In genomic region chr4:82504015-82504283, GRCm38 (mm10) we compare ENCODE assay signal across 8 mouse cellular contexts.
A peak's percentile ranks its signal among the peaks of the same experiment; 100 is the strongest.
DNase-seq lines count a peak whose midpoint lies in the region; ATAC-seq and TF ChIP-seq lines count a peak whose summit lies in the region.

No protein-coding gene starts in this region.

- H3K9ac ChIP-seq in neural tube, embryonic 11.5 days (ENCODE audit: low read length): peak overlapping the region; percentile 93
- peak overlapping the region; percentile 81 for H3K9ac ChIP-seq in liver, embryonic 11.5 days (ENCODE audit: low read depth, low read length)
- H3K9ac ChIP-seq in stomach, postnatal 0 days (ENCODE audit: low read length): peak overlapping the region; percentile 98

- peak overlapping the region; percentile 80 for H3K4me3 ChIP-seq in cerebellum, adult 2 months (replicated peaks; ENCODE audit: insufficient read depth, low read depth, low read length)
- peak overlapping the region; percentile 85 for H3K4me3 ChIP-seq in neural tube, embryonic 11.5 days (ENCODE audit: low read depth, low read length)
- peak overlapping the region; percentile 73 for H3K4me3 ChIP-seq in liver, embryonic 11.5 days (ENCODE audit: low read depth, low read length)
- H3K4me3 ChIP-seq in stomach, postnatal 0 days (ENCODE audit: low read depth, low read length): peak overlapping the region; percentile 98

- H3K4me2 ChIP-seq in neural tube, embryonic 11.5 days (ENCODE audit: low read depth): peak overlapping the region; percentile 93
- H3K4me2 ChIP-seq in liver, embryonic 11.5 days: peak overlapping the region; percentile 70
- H3K4me2 ChIP-seq in stomach, postnatal 0 days (replicated peaks; ENCODE audit: low read depth): peak overlapping the region; percentile 93

- no peaks in the 10 kb centered on the region for H3K36me3 ChIP-seq in neural tube, embryonic 11.5 days (ENCODE audit: control insufficient read depth, insufficient read depth, low read length)
- no peaks in the 10 kb centered on the region for H3K36me3 ChIP-seq in liver, embryonic 11.5 days (ENCODE audit: control insufficient read depth, insufficient read depth, low read length)
- no peaks in the 10 kb centered on the region for H3K36me3 ChIP-seq in stomach, postnatal 0 days (ENCODE audit: control insufficient read depth, insufficient read depth, low read length)

- no peaks in the 10 kb centered on the region for H3K27me3 ChIP-seq in cerebellum, adult 2 months (ENCODE audit: control insufficient read depth, insufficient read depth, low read length)
- H3K27me3 ChIP-seq in neural tube, embryonic 11.5 days (ENCODE audit: control insufficient read depth, insufficient read depth, low read length): no peaks in the 10 kb centered on the region
- peaks cover 53% of the 10 kb centered on the region for H3K27me3 ChIP-seq in liver, embryonic 11.5 days (replicated peaks; ENCODE audit: control insufficient read depth, insufficient read depth, low read length)
- H3K27me3 ChIP-seq in stomach, postnatal 0 days (ENCODE audit: control insufficient read depth, insufficient read depth, low read length): no peaks in the 10 kb centered on the region

- H3K27ac ChIP-seq in cerebellum, adult 2 months (ENCODE audit: insufficient read depth, low read length): peak overlapping the region; percentile 76
- H3K27ac ChIP-seq in neural tube, embryonic 11.5 days (ENCODE audit: low read depth, low read length): peak overlapping the region; percentile 98
- peak overlapping the region; percentile 97 for H3K27ac ChIP-seq in liver, embryonic 11.5 days (ENCODE audit: low read depth, low read length)
- H3K27ac ChIP-seq in stomach, postnatal 0 days (replicated peaks): peak overlapping the region; percentile 100

- no peaks in the 10 kb centered on the region for H3K9me3 ChIP-seq in neural tube, embryonic 11.5 days (ENCODE audit: control insufficient read depth, low read length)
- no peaks in the 10 kb centered on the region for H3K9me3 ChIP-seq in liver, embryonic 11.5 days (ENCODE audit: control insufficient read depth, low read length)
- no peaks in the 10 kb centered on the region for H3K9me3 ChIP-seq in stomach, postnatal 0 days (ENCODE audit: control insufficient read depth, low read length)

- no peak for TF ChIP-seq EP300 in stomach, postnatal 0 days (optimal IDR thresholded peaks at IDR 0.05)

- WGBS in cerebellum, adult 2 months: under 1% methylated on average over 10 of the region's 10 CpGs
- WGBS in neural tube, embryonic 11.5 days: 2% methylated on average over 10 of the region's 10 CpGs
- 2% methylated on average over 10 of the region's 10 CpGs for WGBS in liver, embryonic 11.5 days
- under 1% methylated on average over 10 of the region's 10 CpGs for WGBS in stomach, postnatal 0 days

- no peak for TF ChIP-seq POLR2A in cerebellum, adult 2 months (IDR thresholded peaks at IDR 0.05; ENCODE audit: borderline replicate concordance, insufficient read depth, low read length)

- no peak for DNase-seq in cerebellum, adult 2 months
- no peak for DNase-seq in cerebellum, adult 9-11 months
- no peak for DNase-seq in neural tube, embryonic 11.5 days (ENCODE audit: low spot score)
- no peak for DNase-seq in neural tube, embryonic 10.5 days (ENCODE audit: extremely low spot score, low spot score)
- no peak for DNase-seq in liver, embryonic 11.5 days (ENCODE audit: low spot score)
- no peak for DNase-seq in stomach, postnatal 0 days (ENCODE audit: low spot score)
- DNase-seq in natural killer cell, adult 2 months (ENCODE audit: low spot score in 2 of 2): no peak
- DNase-seq in urinary bladder, postnatal 4 days (ENCODE audit: low spot score in 2 of 2): no peak

- no peak for ATAC-seq in neural tube, embryonic 11.5 days (ENCODE audit: insufficient read depth, low FRiP score, low TSS enrichment)
- no peak for ATAC-seq in liver, embryonic 11.5 days (replicated peaks; ENCODE audit: low FRiP score)
- ATAC-seq in stomach, postnatal 0 days (ENCODE audit: low FRiP score, low TSS enrichment): no peak

- H3K4me1 ChIP-seq in cerebellum, adult 2 months (ENCODE audit: control insufficient read depth, insufficient read depth, low read length): peaks cover 2% of the 10 kb centered on the region; the same call in 1 of the 2 replicates
- peaks cover 24% of the 10 kb centered on the region; the same call in 1 of the 2 replicates for H3K4me1 ChIP-seq in neural tube, embryonic 11.5 days (ENCODE audit: control insufficient read depth, insufficient read depth, low read length)
- H3K4me1 ChIP-seq in liver, embryonic 11.5 days (replicated peaks; ENCODE audit: control insufficient read depth, insufficient read depth, low read length): 0 out of 2 replicates have a peak, but pooled peaks cover 6% of the 10 kb centered on the region
- no peaks in the 10 kb centered on the region for H3K4me1 ChIP-seq in stomach, postnatal 0 days (replicated peaks; ENCODE audit: control insufficient read depth, insufficient read depth)

- no peak for TF ChIP-seq CTCF in cerebellum, adult 2 months (IDR thresholded peaks at IDR 0.05; ENCODE audit: borderline replicate concordance, insufficient read depth, low read depth, low read length)
- no peak for TF ChIP-seq CTCF in stomach, postnatal 0 days (IDR thresholded peaks at IDR 0.05; ENCODE audit: low read depth)
